Mouse (Mus musculus) bone marrow macrophage, adult 2 months (primary cell): ENCODE data around the gene Heyl.

ENCODE experiments used
- CTCF ChIP-seq: IDR thresholded peaks from 2 replicates; pipeline ENCODE4 v1.5.1; 2012; ENCODE audit warnings: low read depth, mild to moderate bottlenecking, low read length, moderate library complexity
- POLR2A ChIP-seq: IDR thresholded peaks from 2 replicates; pipeline ENCODE4 v1.6.1; 2012; ENCODE audit warnings: mild to moderate bottlenecking, low read depth, low read length, borderline replicate concordance

- no peak for TF ChIP-seq CTCF
- TF ChIP-seq POLR2A, result no peak
Measured at GRCm38 (mm10) chr4:123215367-123215766, 18.0 kb upstream of the Heyl start.
